Comparison of ENCODE assay signal across 8 mouse cellular contexts in genomic region chr1:183047191-183047912, GRCm38 (mm10).
DNase-seq lines count a peak whose midpoint lies in the region; ATAC-seq and TF ChIP-seq lines count a peak whose summit lies in the region.

No protein-coding gene starts in this region.

- H3K9me3 ChIP-seq in stomach, postnatal 0 days (ENCODE audit: control insufficient read depth, low read length), result peaks cover 4% of the 10 kb centered on the region; the same call in 1 of the 2 replicates

- no peak overlapping the region for H3K4me2 ChIP-seq in stomach, postnatal 0 days (replicated peaks; ENCODE audit: low read depth)

- no peak overlapping the region for H3K4me3 ChIP-seq in stomach, postnatal 0 days (ENCODE audit: low read depth, low read length)

- WGBS in stomach, postnatal 0 days, result 39% methylated on average over 7 of the region's 7 CpGs

- no peaks in the 10 kb centered on the region for H3K27me3 ChIP-seq in stomach, postnatal 0 days (ENCODE audit: control insufficient read depth, insufficient read depth, low read length)

- no peak for TF ChIP-seq CTCF in stomach, postnatal 0 days (IDR thresholded peaks at IDR 0.05; ENCODE audit: low read depth)

- no peak for TF ChIP-seq EP300 in stomach, postnatal 0 days (optimal IDR thresholded peaks at IDR 0.05)

- 0 out of 2 replicates have a peak, but pooled peaks cover 6% of the 10 kb centered on the region for H3K4me1 ChIP-seq in stomach, postnatal 0 days (replicated peaks; ENCODE audit: control insufficient read depth, insufficient read depth)

- H3K36me3 ChIP-seq in stomach, postnatal 0 days (ENCODE audit: control insufficient read depth, insufficient read depth, low read length), result no peaks in the 10 kb centered on the region

- no peak overlapping the region for H3K9ac ChIP-seq in stomach, postnatal 0 days (ENCODE audit: low read length)

- no peak overlapping the region for H3K27ac ChIP-seq in stomach, postnatal 0 days (replicated peaks)

- peak; percentile 69; the same call in 1 of the 2 replicates for ATAC-seq in stomach, postnatal 0 days (ENCODE audit: low FRiP score, low TSS enrichment)
- no peak for ATAC-seq in monocyte, adult 5-6 weeks (replicated peaks; ENCODE audit: insufficient number of reproducible peaks, low FRiP score, low TSS enrichment, poor library complexity, severe bottlenecking)

- DNase-seq in cerebellum, postnatal 4 days (ENCODE audit: low spot score in 2 of 2), result peak; percentile 24 to 70
- no peak for DNase-seq in cerebellum, adult 11 months
- peak; percentile 52 for DNase-seq in right cerebral cortex, postnatal 4 days
- DNase-seq in right cerebral cortex, postnatal 25 days, result no peak
- peak; percentile 89 for DNase-seq in kidney, postnatal 14 days
- peak; percentile 64 for DNase-seq in stomach, postnatal 0 days (ENCODE audit: low spot score)
- no peak for DNase-seq in layer of hippocampus, adult 18-20 months (ENCODE audit: low spot score in 2 of 2)

Comparison
In these comparisons a context has a peak if more than half of its experiments do, and no peak if none do; other contexts are left out.
1. DNase-seq: peak in cerebellum, postnatal 4 days (2 of 2), right cerebral cortex, postnatal 4 days (single experiment), kidney, postnatal 14 days (single experiment) and stomach, postnatal 0 days (single experiment); none in cerebellum, adult 11 months (single experiment), right cerebral cortex, postnatal 25 days (single experiment) and layer of hippocampus, adult 18-20 months (0 of 2).